Mouse (Mus musculus) heart, embryonic 12.5 days (tissue): ENCODE measurements around the gene Prg2. TPM values are rescaled to one million over a fixed set of nuclear protein-coding genes. Genes with fewer than 3 reads are reported as not detected.

Experiments used
- ATAC-seq: fragments of 200-750 bp; cut with Nextera tagmentation; 2 replicates; pipeline ENCODE4 v1.8.0; 2017; ENCODE audit warnings: moderate TSS enrichment, moderate library complexity; ENCODE audit not compliant: insufficient number of reproducible peaks, low FRiP score
- H3K27ac ChIP-seq: fragments of 300-500 bp; sonication (generic); 2 replicates; pipeline ENCODE4 v1.5.1; 2016; ENCODE audit warnings: mild to moderate bottlenecking, moderate library complexity; ENCODE audit not compliant: poor library complexity, severe bottlenecking
- H3K27me3 ChIP-seq: fragments of 300-500 bp; sonication (generic); replicated peaks from 2 replicates; pipeline ENCODE4 v1.6.1; 2016; ENCODE audit warnings: mild to moderate bottlenecking, moderate library complexity
- H3K36me3 ChIP-seq: fragments of 300-500 bp; sonication (generic); 2 replicates; pipeline ENCODE4 v1.6.1; 2016; ENCODE audit warnings: mild to moderate bottlenecking, moderate library complexity
- H3K4me1 ChIP-seq: fragments of 300-500 bp; sonication (generic); replicated peaks from 2 replicates; pipeline ENCODE4 v1.6.1; 2016; ENCODE audit warnings: mild to moderate bottlenecking
- H3K4me2 ChIP-seq: fragments of 300-500 bp; sonication (generic); 2 replicates; pipeline ENCODE4 v1.6.1; 2016; ENCODE audit warnings: mild to moderate bottlenecking, moderate library complexity
- H3K4me3 ChIP-seq: fragments of 300-500 bp; sonication (generic); 2 replicates; pipeline ENCODE4 v1.5.1; 2016; ENCODE audit warnings: mild to moderate bottlenecking
- H3K9ac ChIP-seq: fragments of 300-500 bp; sonication (generic); 2 replicates; pipeline ENCODE4 v1.6.1; 2016; ENCODE audit warnings: mild to moderate bottlenecking, moderate library complexity
- H3K9me3 ChIP-seq: fragments of 300-500 bp; sonication (generic); replicated peaks from 2 replicates; pipeline ENCODE4 v1.6.1; 2016; ENCODE audit warnings: mild to moderate bottlenecking, moderate library complexity
- WGBS: fragments of 180-500 bp; shearing (Covaris S2); methylation state at CpG from one replicate; pipeline ENCODE4 v1.1.7; 2016; 5-methylcytosine and 5-hydroxymethylcytosine counted together
- polyA plus RNA-seq: library from polyadenylated mRNA; unstranded; fragments of >200 nt; fragmentation: Nextera tagmentation; extraction: Ambion mirVana; gene quantifications from 2 replicates; pipeline ENCODE4 v1.2.1, GENCODE M21; 2016

Gene Prg2
- 0.39 and 3.1 TPM in 2 replicates for polyA plus RNA-seq

DNA sequence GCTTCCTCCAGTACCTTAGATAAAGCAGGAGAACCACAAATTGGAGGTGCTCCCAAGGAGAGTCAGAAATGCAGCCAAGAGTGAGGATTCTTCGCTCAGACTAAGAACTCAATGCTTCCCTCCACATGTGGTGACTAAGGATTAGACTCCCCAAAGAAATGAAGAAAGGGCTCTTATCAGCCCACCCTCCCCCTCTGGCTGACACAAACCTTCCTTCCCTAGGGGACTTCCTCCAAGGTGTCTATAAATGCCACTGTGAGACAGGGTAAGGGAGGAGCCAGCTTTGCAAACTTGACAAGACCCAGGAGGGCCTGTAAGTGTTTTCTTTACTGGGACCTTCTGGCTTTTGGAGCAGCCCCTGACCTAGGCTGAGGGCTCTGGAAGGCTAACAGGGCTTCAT is at the start of gene Prg2:
TSS of gene Prg2 (plus strand) at position 274 of the 400 bp plus-strand sequence.
- Histone ChIP-seq H3K9ac (no peak within 1 kb of the TSS), H3K27ac (no peak within 1 kb of the TSS), H3K36me3 (no peaks in the 10 kb centered on the region), H3K4me1 (0 out of 2 replicates have a peak, but pooled peaks cover 3% of the 10 kb centered on the region), H3K4me3 (no peak within 1 kb of the TSS), H3K27me3 (no peaks in the 10 kb centered on the region), H3K9me3 (no peaks in the 10 kb centered on the region), H3K4me2 (no peak within 1 kb of the TSS)
- ATAC-seq: no peak
- WGBS: 29% methylated on average over 1 of the region's 1 CpGs

DNA sequence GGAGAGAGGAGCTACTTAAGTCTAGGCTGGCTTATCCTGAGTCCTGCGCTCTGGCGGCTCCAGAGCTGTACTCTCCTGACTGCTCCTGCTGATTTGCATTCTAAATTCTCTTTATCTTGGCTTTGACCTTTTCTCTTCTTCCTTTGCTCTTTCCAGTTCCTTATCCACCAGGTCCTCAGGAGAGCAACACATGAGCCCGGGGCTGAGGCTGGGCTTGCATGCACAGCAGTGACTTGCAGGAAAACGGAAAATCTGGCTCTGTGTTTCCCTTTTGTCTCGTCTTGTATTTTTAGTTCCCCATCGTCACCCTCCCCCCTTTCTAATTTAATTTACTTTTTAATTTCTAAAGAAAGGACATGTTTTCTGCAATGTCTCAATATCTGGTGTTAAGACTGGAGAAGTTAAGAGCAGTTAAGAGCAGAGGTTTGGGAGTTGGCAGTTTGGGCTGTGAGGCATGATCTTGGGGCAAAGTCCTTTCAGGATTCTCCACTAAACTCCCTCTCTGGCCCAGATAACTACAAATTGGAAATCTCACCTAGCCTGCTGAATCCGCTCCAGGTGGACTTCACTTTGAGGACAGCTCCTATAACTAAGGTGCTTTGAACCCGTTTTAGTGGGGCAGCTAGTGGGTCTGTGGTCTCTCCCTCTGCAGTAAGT is 46.1 kb upstream of the Prg2 start:
- Histone ChIP-seq H3K27ac (peak overlapping the region; percentile 42), H3K27me3 (no peaks in the 10 kb centered on the region), H3K9ac (no peak overlapping the region), H3K36me3 (no peaks in the 10 kb centered on the region), H3K4me1 (peaks cover 16% of the 10 kb centered on the region), H3K9me3 (no peaks in the 10 kb centered on the region), H3K4me3 (no peak overlapping the region), H3K4me2 (no peak overlapping the region)
- ATAC-seq: no peak
- WGBS: 48% methylated on average over 8 of the region's 8 CpGs

DNA sequence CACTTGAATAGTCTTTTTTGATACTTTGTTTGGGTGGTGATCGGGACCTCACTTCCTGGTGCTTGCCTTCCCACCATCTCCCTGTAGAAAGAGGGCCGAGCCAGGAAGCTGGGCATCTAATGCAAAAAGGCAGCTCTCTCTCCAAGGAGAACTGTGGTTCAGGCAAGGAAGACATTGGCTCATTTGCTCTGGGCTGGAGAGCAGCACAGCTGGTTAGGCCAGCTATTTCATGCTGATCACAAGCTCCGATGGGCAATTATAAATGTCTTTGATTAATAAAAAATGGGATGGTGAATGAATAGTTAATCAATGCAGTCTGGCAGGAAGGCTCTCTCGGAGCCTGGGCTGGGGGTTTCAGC is 45.6 kb upstream of the Prg2 start:
- no peaks in the 10 kb centered on the region for H3K36me3 ChIP-seq
- H3K4me1 ChIP-seq: peaks cover 16% of the 10 kb centered on the region
- no peaks in the 10 kb centered on the region for H3K9me3 ChIP-seq
- peak overlapping the region; percentile 42; the same call in 1 of the 2 replicates for H3K27ac ChIP-seq
- no peak overlapping the region for H3K4me2 ChIP-seq
- H3K4me3 ChIP-seq: no peak overlapping the region
- whole genome bisulfite sequencing: 66% methylated on average over 4 of the region's 4 CpGs
- no peak overlapping the region for H3K9ac ChIP-seq
- ATAC-seq: no peak
- no peaks in the 10 kb centered on the region for H3K27me3 ChIP-seq

DNA sequence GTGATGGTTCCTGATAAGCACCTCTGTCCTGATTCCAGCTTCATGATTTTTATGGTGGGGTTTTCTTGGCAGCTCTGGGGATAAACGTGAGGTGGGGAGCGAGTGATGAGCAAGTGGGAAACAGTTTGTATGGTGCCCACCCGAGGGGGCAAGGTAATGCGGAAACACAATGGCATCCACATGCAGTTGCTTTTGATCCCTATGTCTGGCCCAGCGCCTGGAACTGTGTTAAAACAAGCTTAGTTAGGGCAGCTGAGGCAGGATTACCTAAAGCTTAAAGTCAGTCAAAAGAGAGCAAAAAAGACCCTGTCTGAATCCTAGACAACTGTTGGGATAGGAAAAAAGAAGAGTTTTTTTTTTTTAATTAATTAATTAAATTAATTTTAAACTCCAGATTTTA is 45.2 kb upstream of the Prg2 start:
- no peak overlapping the region for H3K27ac ChIP-seq
- no peak overlapping the region for H3K4me2 ChIP-seq
- no peak overlapping the region for H3K9ac ChIP-seq
- H3K36me3 ChIP-seq: no peaks in the 10 kb centered on the region
- no peaks in the 10 kb centered on the region for H3K9me3 ChIP-seq
- peaks cover 16% of the 10 kb centered on the region for H3K4me1 ChIP-seq
- WGBS: 83% methylated on average over 5 of the region's 5 CpGs
- H3K4me3 ChIP-seq: no peak overlapping the region
- ATAC-seq: no peak
- no peaks in the 10 kb centered on the region for H3K27me3 ChIP-seq

DNA sequence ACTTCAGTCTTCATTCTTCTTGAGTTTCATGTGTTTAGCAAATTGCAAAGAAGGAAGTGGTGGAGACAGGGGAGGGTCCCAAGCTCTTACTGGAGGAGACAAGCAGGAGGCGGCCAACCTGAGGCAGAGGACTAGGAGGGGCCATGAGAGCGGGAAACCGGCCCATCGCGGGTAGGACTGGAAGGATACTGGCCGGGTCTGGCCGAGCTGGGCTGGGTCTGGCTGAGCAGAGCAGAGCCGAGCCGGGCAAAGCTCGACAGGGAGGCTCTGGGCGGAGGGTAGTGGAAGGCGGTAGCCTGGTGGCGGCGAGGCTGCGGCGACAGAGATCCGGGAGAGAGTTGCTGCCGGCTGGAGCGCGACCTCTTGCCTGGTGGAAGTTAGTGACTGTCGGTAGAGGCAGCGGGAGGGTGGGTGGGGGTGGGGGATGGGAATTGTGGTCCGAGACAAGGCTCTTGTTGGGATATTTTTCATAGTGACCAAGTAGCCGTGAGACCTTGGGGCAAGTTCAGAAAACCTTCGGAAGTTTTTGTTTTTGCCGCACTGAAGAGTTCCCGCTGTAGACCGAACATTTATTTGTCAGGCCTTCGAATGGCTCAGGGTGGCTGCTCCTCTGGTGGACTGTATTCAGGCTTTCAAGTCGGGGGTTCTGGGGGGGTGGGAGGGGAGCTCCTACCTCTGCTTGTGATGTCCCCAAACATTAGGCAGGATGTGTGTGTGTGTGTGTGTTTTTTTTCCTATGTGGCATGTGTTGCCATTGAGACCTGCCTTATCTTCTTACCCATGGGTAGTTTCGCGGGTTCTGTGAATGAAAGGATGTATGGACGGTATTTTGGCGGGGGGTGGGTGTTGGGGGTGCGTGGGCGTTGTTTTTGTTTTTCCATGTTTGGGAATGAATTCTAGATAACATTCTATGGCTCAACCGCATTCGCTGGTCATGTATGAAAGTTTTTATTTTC is 43.5 kb upstream of the Prg2 start, which contains the start of gene Slc43a3:
TSS of gene Slc43a3 (plus strand) at position 106 of the 956 bp plus-strand sequence.
- no peaks in the 10 kb centered on the region for H3K9me3 ChIP-seq
- H3K4me3 ChIP-seq: peak within 1 kb of the TSS; percentile 54
- H3K9ac ChIP-seq: peak within 1 kb of the TSS; percentile 81
- peak; percentile 87 for ATAC-seq
- WGBS: 13% methylated on average over 38 of the region's 38 CpGs
- H3K27ac ChIP-seq: peak within 1 kb of the TSS; percentile 92
- no peaks in the 10 kb centered on the region for H3K36me3 ChIP-seq
- peaks cover 16% of the 10 kb centered on the region for H3K4me1 ChIP-seq
- peak within 1 kb of the TSS; percentile 74 for H3K4me2 ChIP-seq
- H3K27me3 ChIP-seq: no peaks in the 10 kb centered on the region

DNA sequence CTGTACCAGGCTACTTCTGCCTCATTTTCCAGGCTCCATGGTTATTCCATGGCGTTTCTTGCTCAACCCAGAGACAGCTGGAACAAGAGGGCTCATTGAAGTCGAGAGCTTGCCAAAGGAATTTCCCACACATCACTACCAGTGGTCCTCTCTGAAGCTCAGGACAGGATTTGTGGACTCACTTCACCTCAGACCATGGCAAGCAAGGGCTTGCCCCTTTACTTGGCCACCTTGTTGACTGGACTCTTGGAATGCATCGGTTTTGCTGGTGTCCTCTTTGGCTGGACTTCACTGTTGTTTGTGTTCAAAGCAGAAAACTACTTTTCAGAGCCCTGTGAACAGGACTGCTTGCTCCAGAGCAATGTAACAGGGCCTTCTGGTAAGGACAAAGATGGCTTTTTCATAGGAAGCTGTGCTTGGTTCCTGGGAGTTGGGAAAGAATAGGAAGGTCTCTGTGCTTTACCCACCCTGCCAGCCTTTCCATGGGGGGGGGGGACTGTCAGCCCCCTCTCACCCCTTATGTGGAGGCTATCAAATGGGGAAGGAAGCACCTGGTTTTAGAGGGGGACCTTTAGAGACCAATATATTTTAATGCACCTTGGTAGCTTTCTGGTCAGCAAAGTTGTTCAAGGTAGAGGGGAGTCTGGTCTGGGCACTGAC is 42.6 kb upstream of the Prg2 start:
- peaks cover 16% of the 10 kb centered on the region for H3K4me1 ChIP-seq
- 44% methylated on average over 3 of the region's 3 CpGs for WGBS
- peaks cover 2% of the 10 kb centered on the region; the same call in 1 of the 2 replicates for H3K36me3 ChIP-seq
- peak overlapping the region; percentile 92 for H3K27ac ChIP-seq
- H3K27me3 ChIP-seq: no peaks in the 10 kb centered on the region
- peak overlapping the region; percentile 81 for H3K9ac ChIP-seq
- no peak for ATAC-seq
- no peaks in the 10 kb centered on the region for H3K9me3 ChIP-seq
- peak overlapping the region; percentile 74 for H3K4me2 ChIP-seq
- H3K4me3 ChIP-seq: peak overlapping the region; percentile 54

DNA sequence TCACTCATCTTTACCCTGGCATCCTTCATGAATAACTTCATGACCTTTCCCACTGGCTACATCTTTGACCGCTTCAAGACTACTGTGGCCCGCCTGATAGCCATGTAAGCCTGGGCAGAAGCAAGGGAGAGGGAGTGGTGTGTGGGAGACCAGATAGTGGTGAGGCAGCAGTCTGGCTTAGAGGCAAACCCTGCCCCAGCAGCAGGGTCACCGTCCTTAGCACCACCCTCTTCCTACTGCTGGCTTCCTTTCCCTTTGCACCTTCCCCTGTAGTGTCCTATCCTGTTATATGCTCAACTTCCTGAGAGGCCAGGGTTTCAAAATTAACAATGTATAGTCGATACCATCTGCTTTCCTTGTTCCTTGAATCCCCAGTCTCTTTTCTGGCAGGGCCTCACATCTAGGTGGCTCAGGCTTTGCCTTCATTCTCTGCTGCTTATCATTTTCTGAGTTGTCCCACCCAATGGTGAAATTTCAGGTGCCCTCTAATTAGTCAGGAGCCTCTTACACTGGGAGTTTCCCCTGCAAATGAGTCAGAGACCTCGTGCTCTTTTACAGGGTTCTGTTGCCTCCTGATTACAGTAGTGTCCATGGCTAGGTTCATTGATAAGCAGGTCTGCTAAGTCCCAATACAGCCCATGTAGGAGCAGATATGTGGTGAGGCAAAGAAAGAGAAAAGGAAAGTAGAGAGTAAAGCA is 41.9 kb upstream of the Prg2 start:
- no peaks in the 10 kb centered on the region for H3K27me3 ChIP-seq
- peak overlapping the region; percentile 92 for H3K27ac ChIP-seq
- H3K4me3 ChIP-seq: peak overlapping the region; percentile 54
- WGBS: 34% methylated on average over 5 of the region's 5 CpGs
- H3K9me3 ChIP-seq: no peaks in the 10 kb centered on the region
- H3K4me1 ChIP-seq: peaks cover 16% of the 10 kb centered on the region
- peak overlapping the region; percentile 74 for H3K4me2 ChIP-seq
- peaks cover 7% of the 10 kb centered on the region; the same call in 1 of the 2 replicates for H3K36me3 ChIP-seq
- peak overlapping the region; percentile 81 for H3K9ac ChIP-seq
- peak; percentile 87 for ATAC-seq

DNA sequence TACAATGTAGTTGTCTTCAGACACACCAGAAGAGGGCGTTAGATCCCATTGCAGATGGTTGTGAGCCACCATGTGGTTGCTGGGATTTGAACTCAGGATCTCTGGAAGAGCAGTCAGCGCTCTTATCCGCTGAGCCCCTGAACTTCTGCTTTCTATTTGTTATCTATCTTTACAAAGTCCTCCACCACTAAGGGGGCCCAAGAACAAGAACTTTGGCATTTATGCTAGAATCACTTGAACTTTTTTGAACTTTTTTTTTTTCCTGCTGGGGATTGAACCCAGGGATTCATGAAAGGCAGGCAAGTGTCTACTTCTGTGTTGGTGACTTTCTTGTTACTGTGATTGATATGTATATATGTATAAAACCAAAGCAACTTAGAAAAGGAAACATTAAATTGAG is 41.0 kb upstream of the Prg2 start:
- peaks cover 16% of the 10 kb centered on the region for H3K4me1 ChIP-seq
- H3K27me3 ChIP-seq: no peaks in the 10 kb centered on the region
- peaks cover 14% of the 10 kb centered on the region for H3K36me3 ChIP-seq
- no peak overlapping the region for H3K4me3 ChIP-seq
- H3K9ac ChIP-seq: no peak overlapping the region
- ATAC-seq: no peak
- peak overlapping the region; percentile 74; the same call in 1 of the 2 replicates for H3K4me2 ChIP-seq
- H3K9me3 ChIP-seq: no peaks in the 10 kb centered on the region
- WGBS: 80% methylated on average over 3 of the region's 3 CpGs
- H3K27ac ChIP-seq: peak overlapping the region; percentile 27; the same call in 1 of the 2 replicates

DNA sequence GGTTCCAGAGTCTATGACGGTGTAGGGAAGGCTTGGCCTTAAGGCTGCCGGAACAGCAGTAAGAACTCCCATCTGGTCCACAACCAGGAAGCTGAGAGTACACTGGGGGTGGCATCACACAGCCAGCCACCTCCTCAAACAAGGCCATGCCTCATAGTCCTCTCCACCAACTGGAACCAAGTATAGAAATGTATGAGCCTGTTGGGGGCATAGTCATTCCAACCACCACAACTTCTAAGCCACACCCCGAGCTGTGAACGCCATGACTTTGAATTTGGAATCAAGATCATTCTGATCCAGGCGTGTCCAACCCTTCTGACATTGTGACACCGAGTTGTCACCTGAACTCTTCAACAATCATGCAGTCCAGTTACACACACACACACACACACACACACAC is 40.5 kb upstream of the Prg2 start:
- H3K9me3 ChIP-seq: no peaks in the 10 kb centered on the region
- peaks cover 16% of the 10 kb centered on the region for H3K4me1 ChIP-seq
- no peak for ATAC-seq
- H3K27ac ChIP-seq: no peak overlapping the region
- peaks cover 18% of the 10 kb centered on the region for H3K36me3 ChIP-seq
- H3K4me3 ChIP-seq: no peak overlapping the region
- no peak overlapping the region for H3K9ac ChIP-seq
- no peak overlapping the region for H3K4me2 ChIP-seq
- 88% methylated on average over 6 of the region's 6 CpGs for WGBS
- H3K27me3 ChIP-seq: no peaks in the 10 kb centered on the region

DNA sequence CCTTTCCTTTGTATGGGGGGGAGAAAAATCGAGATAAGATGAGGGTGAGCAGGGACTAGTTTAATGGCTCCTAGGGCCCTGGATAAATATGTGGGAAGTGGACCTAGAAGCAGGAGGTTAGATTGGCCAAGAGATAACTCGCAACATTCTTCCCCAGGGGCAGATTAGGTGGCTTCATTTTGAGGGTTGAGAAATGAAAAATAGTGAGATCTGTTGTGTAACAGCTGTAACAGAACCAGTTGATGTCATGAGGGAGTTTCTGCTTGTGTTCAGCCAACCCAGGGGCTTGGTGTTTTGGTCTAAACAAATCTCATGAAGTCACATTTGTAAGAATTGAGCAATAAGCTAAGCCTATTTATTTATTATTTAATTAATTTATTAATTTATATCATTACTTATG is 38.9 kb upstream of the Prg2 start:
- H3K4me3 ChIP-seq: no peak overlapping the region
- 61% methylated on average over 2 of the region's 2 CpGs for WGBS
- H3K9ac ChIP-seq: no peak overlapping the region
- no peak overlapping the region for H3K27ac ChIP-seq
- peaks cover 27% of the 10 kb centered on the region for H3K36me3 ChIP-seq
- no peak overlapping the region for H3K4me2 ChIP-seq
- H3K27me3 ChIP-seq: no peaks in the 10 kb centered on the region
- ATAC-seq: no peak
- no peaks in the 10 kb centered on the region for H3K9me3 ChIP-seq
- H3K4me1 ChIP-seq: peaks cover 16% of the 10 kb centered on the region
